Mouse (Mus musculus) liver, postnatal 0 days (tissue): ENCODE measurements around the gene Oxgr1.
"Not testable (repeated sequence)": the region's sequence is repeated elsewhere in the genome, so short reads cannot be mapped to it uniquely, and the experiment has no call there.

ENCODE experiments used
- CTCF ChIP-seq: sonication (generic); IDR thresholded peaks from 2 replicates; pipeline ENCODE4 v1.5.1; 2016; ENCODE audit warnings: antibody characterized with exemption, low read depth
- EP300 ChIP-seq: IDR thresholded peaks from 2 replicates; pipeline ENCODE4 v1.6.1; 2016; ENCODE audit warnings: antibody characterized with exemption, low read depth, mild to moderate bottlenecking

DNA sequence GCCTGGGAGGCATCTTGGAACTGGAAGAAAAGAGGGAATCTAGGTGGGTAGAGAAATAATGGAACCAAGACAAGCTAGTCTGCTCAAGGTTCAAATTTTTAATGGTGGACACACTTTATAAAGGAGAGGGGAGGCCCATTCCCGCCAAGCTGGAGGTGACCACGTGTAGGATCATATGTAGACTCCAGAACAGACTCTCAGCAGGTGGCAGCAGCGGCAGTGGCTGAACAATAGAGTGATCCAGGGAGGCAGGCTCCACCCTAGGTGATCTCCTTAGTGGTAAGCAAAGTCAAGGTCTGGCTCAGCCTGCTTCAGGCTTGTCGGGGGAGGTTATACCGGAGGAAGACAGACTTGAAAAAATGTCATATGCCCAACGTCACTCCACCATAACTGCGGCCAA lies 55.9 kb downstream of the Oxgr1 start:
- TF ChIP-seq CTCF, EP300: not testable (repeated sequence)
